Mouse (Mus musculus) thymus, adult 2 months (tissue): ENCODE data around the gene Rarb. TPM values are rescaled to one million over a fixed set of nuclear protein-coding genes. Genes with fewer than 3 reads are reported as not detected.

Experiments used
- DNase-seq: peaks from one replicate; pipeline ENCODE4 v3.0.0; 2021
- H3K27ac ChIP-seq: fragments of 200-500 bp; 2 replicates; pipeline ENCODE4 v1.5.1; 2012; ENCODE audit warnings: low read length, control low read depth; ENCODE audit not compliant: control insufficient read depth, insufficient read depth
- H3K27me3 ChIP-seq: fragments of 200-500 bp; 2 replicates; pipeline ENCODE4 v1.6.1; 2012; ENCODE audit warnings: mild to moderate bottlenecking, low read length, moderate library complexity, mixed read lengths; ENCODE audit not compliant: control insufficient read depth, insufficient read depth
- H3K36me3 ChIP-seq: fragments of 200-500 bp; 2 replicates; pipeline ENCODE4 v1.6.1; 2012; ENCODE audit warnings: mild to moderate bottlenecking, low read length, moderate library complexity; ENCODE audit not compliant: control insufficient read depth, insufficient read depth
- H3K4me1 ChIP-seq: fragments of 200-500 bp; replicated peaks from 2 replicates; pipeline ENCODE4 v1.6.1; 2012; ENCODE audit warnings: low read length; ENCODE audit not compliant: control insufficient read depth, insufficient read depth
- H3K4me3 ChIP-seq: fragments of 200-500 bp; 2 replicates; pipeline ENCODE4 v1.5.1; 2012; ENCODE audit warnings: mild to moderate bottlenecking, low read length, control low read depth, moderate library complexity; ENCODE audit not compliant: control insufficient read depth, insufficient read depth
- CTCF ChIP-seq: fragments of 200-500 bp; IDR thresholded peaks from 2 replicates; pipeline ENCODE4 v1.5.1; 2012; ENCODE audit warnings: mild to moderate bottlenecking, control low read depth, low read length, moderate library complexity, borderline replicate concordance; ENCODE audit not compliant: control insufficient read depth, poor library complexity, insufficient read depth; ENCODE audit errors: extremely low read depth
- POLR2A ChIP-seq: fragments of 200-500 bp; IDR thresholded peaks from 2 replicates; pipeline ENCODE4 v1.6.1; 2012; ENCODE audit warnings: mild to moderate bottlenecking, low read length, control low read depth, moderate library complexity; ENCODE audit not compliant: control insufficient read depth, poor library complexity, insufficient read depth; ENCODE audit errors: extremely low read depth
- WGBS: fragments of 180-500 bp; shearing (Covaris S2); methylation state at CpG from one replicate; pipeline ENCODE4 v1.1.7; 2018; 5-methylcytosine and 5-hydroxymethylcytosine counted together
- polyA plus RNA-seq: library from polyadenylated mRNA; depleted of rRNA; stranded (reverse); fragments of >200 nt; gene quantifications from 2 replicates; pipeline ENCODE4 v1.2.3, GENCODE M21; 2012

The Rarb gene
- polyA plus RNA-seq, 1 experiment = 2.9 TPM

GRCm38 (mm10) chr14:16733595-16734298 lies 85.2 kb downstream of the Rarb start:
- Histone ChIP-seq H3K36me3 (no peaks in the 10 kb centered on the region), H3K27me3 (no peaks in the 10 kb centered on the region), H3K27ac (no peak overlapping the region), H3K4me1 (no peaks in the 10 kb centered on the region), H3K4me3 (no peak overlapping the region)
- no peak for DNase-seq
- no peak for TF ChIP-seq POLR2A
- no peak for TF ChIP-seq CTCF
- WGBS = 70% methylated on average over 9 of the region's 9 CpGs

GRCm38 (mm10) chr14:16732054-16732453 lies 86.9 kb downstream of the Rarb start:
- TF ChIP-seq POLR2A (no peak), CTCF (no peak)

GRCm38 (mm10) chr14:16728175-16728838 lies 90.6 kb downstream of the Rarb start:
- no peak overlapping the region for H3K4me3 ChIP-seq
- no peak for DNase-seq
- H3K4me1 ChIP-seq = no peaks in the 10 kb centered on the region
- H3K36me3 ChIP-seq = no peaks in the 10 kb centered on the region
- no peaks in the 10 kb centered on the region for H3K27me3 ChIP-seq
- WGBS = 97% methylated on average over 2 of the region's 2 CpGs
- TF ChIP-seq CTCF (no peak), POLR2A (no peak)
- no peak overlapping the region for H3K27ac ChIP-seq

More at GRCm38 (mm10) chr14:16732054-16732453, 86.9 kb downstream of the Rarb start:
- no peaks in the 10 kb centered on the region for H3K27me3 ChIP-seq
- DNase-seq = no peak
- 87% methylated on average over 2 of the region's 2 CpGs for WGBS
- H3K4me3 ChIP-seq = no peak overlapping the region
- no peak overlapping the region for H3K27ac ChIP-seq
- no peaks in the 10 kb centered on the region for H3K36me3 ChIP-seq
- no peaks in the 10 kb centered on the region for H3K4me1 ChIP-seq

GRCm38 (mm10) chr14:16723991-16724390 lies 95.0 kb downstream of the Rarb start:
- H3K4me3 ChIP-seq = no peak overlapping the region
- H3K4me1 ChIP-seq = no peaks in the 10 kb centered on the region
- no peak overlapping the region for H3K27ac ChIP-seq
- TF ChIP-seq CTCF = no peak
- TF ChIP-seq POLR2A = no peak
- no peak for DNase-seq
- no peaks in the 10 kb centered on the region for H3K36me3 ChIP-seq
- WGBS = 90% methylated on average over 15 of the region's 15 CpGs
- H3K27me3 ChIP-seq = no peaks in the 10 kb centered on the region

GRCm38 (mm10) chr14:16717821-16718220 lies 101.1 kb downstream of the Rarb start:
- WGBS = 82% methylated on average over 3 of the region's 3 CpGs
- Histone ChIP-seq H3K36me3 (no peaks in the 10 kb centered on the region), H3K27me3 (no peaks in the 10 kb centered on the region), H3K4me1 (no peaks in the 10 kb centered on the region), H3K27ac (no peak overlapping the region), H3K4me3 (no peak overlapping the region)
- TF ChIP-seq CTCF (no peak), POLR2A (no peak)
- DNase-seq = no peak

- Histone ChIP-seq H3K4me3 (no peak overlapping the region), H3K27ac (no peak overlapping the region), H3K4me1 (no peaks in the 10 kb centered on the region), H3K27me3 (no peaks in the 10 kb centered on the region), H3K36me3 (no peaks in the 10 kb centered on the region)
- 84% methylated on average over 9 of the region's 9 CpGs for WGBS
- no peak for DNase-seq
- no peak for TF ChIP-seq CTCF
- TF ChIP-seq POLR2A = no peak
Measured at GRCm38 (mm10) chr14:16714344-16714955, 104.5 kb downstream of the Rarb start.
